Mouse (Mus musculus): ENCODE data around the gene Fndc1. TPM values are rescaled to one million over a fixed set of nuclear protein-coding genes. Genes with fewer than 3 reads are reported as not detected.

The Fndc1 gene
- total RNA-seq, 4 experiments from 2014 or later = 4.4 to 7.5 (median 5.8) TPM

DNA sequence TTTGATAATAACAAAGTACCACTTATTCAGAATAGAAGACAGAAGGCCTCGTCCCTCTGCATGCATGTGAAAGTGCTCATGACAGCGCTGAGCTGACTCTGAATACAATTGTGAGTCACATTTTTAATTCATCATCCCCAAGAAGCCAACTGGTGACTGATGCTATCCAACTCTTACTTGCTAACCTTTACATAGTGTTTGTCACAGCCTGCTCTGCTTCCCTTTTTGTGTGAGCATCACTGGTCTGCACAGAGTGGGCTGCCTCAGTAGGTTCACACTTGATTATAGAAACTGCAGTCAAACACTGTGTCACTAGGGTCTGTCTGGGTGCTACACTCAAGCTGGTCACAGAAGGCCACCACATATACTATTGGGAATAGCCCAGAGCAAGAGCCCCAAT, 10.5 kb downstream of the Fndc1 start:
- no peak for DNase-seq

DNA sequence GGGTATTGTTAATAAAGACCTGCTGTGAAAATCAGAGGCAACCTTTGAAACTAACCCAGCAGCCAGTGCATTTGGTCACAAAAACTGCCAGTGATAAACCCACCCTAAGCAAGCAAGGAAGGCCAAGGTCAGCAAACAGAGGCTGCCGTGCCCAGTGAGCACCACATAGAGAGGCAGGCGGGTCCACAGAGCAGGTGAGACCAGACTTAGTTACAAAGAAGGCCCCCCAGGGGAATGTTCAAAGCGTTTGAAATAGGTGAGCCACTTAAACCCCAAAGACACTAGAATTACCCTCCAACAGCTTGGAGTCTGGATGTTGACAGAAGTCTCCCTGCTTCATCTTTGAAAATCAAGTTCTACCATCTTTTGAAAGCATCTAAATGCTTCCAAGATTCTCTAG, 12.7 kb downstream of the Fndc1 start:
- no peak for DNase-seq

DNA sequence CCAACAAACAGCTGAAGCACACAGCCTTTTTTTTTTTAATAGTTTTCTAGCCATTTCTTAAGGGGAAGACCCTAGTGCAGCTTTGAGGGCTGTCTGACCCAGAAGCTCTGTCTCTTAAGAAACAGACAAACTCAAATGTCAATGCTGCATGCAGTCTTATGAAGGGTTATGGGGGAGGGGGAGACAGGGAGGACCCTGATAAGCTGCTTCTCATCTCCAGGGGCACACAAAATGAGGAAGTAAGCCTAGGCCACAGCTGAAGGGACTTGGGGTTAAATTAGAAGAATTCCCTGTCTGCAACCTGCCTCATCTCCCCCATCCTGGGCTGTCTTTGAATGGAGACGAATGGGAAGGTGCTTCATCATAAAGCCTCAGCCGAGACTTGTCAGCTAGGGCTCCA, 19.1 kb downstream of the Fndc1 start:
- DNase-seq = no peak

DNA sequence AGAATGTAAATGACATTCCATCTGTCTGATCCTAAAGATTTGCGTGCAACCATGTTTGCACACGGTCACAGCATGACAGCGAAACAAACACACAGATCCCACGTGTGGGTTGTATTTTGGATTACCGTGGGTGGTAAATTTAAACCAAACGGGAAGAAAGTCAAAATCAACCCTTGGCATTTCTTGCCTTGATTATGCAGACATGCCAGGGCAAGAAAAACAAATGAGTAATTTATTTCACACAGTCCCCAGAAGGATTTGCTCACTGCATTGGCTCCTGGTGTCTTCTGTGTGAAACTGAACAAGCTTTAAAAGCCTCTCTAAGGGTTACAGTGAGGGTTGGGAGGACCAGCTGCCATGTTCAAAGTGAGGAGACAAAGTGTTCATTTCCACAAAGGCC, 22.0 kb downstream of the Fndc1 start:
- DNase-seq = no peak

DNA sequence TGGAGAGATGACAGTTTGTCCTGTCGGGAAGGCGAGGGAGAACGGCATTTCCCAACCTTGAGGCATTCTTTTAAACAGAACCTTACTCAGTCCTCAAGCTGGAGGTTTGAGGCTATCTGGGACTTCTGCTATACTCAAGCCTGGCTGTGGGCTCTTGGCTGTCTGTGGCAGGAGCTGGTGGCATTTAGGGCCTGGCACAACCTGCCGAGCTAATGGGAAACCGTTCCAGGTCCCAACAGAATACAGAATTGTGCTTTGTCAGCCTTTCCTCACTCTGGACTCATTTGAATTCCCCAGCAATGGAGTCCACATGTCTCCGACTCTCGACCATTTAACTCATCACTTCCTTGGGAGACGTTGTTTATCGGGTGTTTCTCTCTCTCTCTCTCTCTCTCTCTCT, 24.6 kb downstream of the Fndc1 start:
- no peak for DNase-seq

DNA sequence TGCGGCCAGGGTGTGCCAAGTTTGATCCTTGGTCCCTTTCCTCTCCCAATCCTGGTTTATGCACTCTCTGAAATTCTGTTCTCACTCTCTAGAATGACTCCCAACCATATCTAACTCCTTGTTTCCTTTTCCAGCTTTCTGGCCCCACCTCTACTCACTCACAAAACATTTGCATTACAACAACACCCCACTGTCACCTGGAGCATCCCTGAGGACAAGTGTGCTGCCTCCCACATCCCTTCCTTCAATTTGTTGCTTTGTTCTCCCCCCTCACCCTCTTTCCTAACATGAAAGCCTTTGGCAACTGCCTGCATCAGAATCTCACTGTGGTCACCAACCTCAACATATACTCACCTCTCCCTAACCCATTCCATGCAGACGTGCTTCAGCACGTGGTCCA, 27.2 kb downstream of the Fndc1 start:
- no peak for DNase-seq

DNA sequence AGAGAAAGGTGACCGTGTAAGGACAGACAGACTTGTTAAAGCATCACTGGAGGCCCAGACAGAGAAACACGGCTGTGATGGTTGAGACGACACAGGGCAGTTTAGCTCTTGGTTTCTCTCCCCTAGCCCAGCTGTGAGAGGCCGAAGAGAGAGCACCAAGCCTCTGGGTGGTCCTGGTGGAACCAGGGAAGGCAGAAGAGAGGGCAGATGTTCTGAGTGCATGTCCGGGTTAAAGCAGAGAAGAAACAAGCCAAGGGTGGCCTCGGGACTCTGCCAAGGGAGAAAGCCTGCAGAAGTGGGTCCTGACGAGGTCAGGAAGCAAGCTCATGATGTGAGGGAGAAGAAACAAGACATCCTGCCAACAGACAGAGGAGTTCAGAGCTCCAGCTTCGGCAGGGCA, 31.5 kb downstream of the Fndc1 start:
- DNase-seq = no peak

DNA sequence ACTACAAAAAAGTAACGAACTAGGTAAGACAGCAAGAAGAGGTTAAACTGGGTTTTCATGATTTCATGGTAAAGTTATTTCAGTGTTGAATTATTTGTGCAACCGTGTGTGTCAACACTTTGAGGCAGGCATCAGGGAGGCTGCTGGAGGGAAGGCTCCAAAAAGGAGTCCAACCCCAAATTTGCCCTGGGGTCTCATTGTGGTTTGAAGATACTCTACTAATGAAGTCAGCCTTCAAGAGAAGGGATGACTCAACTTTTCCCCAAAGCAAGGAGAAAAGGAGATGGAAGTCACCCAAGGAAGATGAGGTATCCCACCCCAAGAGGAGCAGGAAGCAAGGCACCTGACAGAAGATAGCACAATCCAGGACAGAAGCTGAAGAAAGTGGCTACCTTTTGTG, 31.9 kb downstream of the Fndc1 start:
- DNase-seq = no peak

DNA sequence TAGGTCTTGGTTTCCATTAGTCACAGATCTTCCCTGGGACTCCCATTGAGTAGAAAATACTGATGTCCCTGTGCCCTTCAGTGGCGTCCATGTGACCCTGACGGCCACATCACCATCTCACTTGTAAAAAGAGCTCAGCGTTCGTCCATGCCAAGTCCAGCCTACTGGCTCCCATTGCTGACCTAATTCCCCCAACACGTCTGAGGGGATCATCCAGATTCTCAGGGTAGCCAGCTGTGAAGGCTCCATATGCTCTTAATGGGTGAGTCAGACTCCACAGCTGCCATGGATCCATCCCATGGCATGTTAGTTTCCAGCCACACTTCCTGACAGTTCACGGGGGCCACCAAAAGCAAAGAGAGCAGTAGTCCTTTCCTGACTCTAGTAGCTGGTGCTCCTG, 33.0 kb downstream of the Fndc1 start:
- no peak for DNase-seq

DNA sequence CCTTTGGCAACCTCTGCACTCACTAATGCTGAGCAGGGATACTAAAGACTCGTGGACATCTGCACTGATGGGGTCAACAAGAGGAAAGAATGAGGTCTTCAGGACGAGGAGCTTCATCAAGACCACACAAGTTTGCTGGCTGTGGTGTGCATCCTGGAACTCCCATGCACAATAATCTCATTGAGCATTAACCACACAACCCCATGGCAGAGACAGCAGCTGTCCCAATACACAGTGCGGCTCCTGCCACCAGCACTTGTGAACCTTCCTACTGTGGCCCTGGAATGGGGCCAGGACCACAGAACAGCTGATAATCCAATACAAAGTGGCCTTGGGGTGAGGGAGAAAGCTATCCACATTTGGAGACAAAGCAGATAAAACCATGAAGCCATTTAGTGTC, 36.6 kb downstream of the Fndc1 start:
- DNase-seq = no peak

DNA sequence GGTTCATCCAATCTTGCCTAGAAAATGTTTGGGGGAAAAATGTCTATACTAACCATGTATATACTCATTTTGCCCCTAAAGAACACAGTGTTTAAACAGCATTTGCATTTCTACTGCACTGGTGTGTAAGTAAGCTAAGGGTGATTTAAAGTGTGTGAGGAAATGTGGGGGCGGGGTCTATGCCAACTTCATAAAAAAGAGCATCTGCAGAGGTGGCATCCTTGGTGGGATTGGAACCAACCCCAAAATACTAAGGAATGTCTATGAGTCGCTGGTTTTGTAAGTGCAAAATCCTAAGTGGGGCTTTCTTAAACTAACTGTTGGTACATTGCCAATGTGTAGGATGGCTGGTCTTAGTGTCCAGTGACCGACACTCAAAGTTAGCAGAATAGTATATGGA, 53.0 kb downstream of the Fndc1 start:
- no peak for DNase-seq

DNA sequence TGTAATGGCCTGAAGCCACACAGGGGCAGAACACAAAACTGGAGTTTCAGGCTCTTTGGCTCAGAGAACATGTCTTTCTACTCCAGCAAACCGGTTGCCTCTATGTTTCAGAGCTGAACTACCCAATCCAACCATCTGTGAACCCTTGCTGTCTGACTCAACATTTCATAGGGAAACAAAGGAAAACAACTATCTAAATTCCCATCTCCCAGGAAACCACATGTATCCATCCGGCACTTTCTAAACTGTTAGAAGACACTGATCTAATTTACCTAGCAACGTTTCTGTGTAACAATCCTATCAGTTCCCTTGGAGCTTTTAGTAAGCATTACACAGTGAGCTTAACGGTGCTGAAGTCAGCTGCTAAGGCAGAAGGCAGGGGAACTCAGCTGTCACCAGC, 67.3 kb downstream of the Fndc1 start:
- DNase-seq = no peak

DNA sequence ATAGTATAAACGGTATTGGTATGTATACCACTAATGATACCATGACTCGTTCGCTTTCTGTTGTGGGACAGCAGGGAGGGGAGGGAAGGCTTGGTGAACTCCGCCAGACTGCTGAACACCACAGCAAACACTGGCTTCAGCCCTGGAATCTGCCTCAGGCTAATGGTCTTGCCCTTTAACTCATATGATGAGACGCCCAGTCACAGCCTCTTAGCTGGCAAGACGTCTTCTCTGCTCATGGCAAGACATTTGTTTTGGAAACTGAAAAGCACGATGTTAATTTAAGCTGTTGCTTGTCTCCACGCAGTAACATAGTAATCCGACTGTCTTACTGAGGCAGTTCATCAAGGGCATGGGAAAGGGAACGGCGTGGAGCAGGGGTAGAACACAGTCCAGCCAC, 72.1 kb downstream of the Fndc1 start:
- DNase-seq = no peak

DNA sequence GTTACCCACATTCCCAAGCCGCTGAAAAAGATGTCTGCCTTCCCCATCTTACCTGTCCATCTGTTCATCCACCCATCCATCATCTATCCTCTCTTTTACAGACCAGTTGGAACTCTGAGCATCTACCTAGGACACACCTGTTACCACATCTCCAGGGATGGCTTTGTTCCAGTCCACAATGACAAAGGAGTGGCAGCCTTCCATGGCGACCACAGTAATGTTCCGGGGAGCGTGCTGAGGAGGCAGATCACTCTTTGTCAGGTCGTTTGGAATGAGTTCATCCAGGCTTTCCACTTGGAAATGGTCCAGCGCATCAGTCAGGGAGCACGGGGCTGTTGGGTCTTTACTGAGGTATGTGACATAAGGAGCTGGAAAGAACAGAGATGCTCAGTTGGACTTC, 73.7 kb downstream of the Fndc1 start:
- DNase-seq = no peak

DNA sequence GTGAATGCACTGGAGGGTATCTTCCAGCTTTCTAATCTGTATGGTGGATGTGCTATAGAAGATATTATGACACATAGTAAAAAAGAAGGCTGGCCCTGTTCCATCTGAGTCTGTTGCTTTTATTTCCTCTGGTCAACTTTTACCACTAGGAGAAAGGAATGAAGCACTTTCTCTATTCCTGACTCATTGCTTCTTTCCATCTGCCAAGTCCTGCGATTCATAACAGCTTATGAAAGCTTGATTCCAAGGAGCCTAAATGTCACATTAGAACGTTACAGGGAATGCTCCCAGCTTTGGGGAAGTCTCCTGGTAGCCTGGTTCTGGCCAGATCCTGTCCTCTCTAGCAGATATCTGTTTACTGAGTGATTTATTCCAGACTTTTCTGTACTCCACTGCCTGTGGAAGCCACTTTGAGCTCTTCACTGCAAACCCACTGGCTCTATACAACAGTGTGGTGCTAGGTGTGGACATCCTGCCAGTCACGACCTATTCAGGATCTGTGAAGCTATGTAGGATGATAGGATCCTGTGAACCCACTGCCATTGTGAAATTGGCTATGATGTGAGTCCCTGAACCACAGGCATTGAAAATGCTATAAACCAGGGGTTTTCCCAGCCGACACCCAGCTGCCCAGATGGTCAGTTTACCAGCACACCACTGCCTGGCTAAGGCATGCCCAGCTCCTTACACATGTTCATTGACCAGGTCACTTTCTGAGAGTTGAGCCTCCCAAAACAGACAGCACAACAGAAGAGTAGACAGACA, 77.9 kb downstream of the Fndc1 start:
- no peak for DNase-seq

DNA sequence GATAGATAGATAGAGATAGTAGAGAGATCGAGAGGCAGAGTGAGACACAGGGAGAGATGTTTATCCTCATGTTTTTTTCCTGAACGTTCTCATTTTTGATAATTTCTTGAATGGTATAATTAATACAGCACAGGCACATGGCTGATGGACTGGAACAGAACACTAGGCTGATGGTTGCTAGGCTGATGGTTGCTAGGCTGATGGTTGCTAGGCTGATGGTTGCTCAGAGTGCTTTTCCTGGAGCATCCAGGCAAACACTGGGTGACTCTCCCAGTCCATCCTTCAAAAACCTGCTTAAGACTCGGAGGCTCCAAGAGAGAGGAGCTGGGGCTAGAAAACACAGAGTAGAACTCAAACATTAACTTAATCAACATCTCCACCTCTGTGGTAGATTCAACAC, 80.3 kb downstream of the Fndc1 start:
- DNase-seq = no peak

DNA sequence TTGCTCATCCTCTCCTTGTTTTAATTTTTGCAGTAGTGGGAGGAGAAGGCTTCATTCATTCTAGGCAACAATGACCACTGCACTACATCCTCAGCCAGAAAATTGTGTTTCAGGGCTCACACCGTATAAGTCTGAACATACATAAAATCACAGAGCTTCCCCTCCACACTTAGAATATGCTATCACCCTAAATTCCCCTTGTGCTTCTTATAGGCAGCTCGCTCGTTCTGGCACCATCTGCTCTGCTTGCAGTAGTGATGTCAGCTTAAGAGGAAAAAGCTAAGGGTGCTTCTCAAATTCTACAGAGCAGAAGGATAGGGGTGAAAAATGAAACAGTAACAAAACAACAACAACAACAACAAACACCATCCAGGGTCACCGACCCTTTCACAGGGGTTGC, 82.1 kb downstream of the Fndc1 start:
- DNase-seq = no peak

DNA sequence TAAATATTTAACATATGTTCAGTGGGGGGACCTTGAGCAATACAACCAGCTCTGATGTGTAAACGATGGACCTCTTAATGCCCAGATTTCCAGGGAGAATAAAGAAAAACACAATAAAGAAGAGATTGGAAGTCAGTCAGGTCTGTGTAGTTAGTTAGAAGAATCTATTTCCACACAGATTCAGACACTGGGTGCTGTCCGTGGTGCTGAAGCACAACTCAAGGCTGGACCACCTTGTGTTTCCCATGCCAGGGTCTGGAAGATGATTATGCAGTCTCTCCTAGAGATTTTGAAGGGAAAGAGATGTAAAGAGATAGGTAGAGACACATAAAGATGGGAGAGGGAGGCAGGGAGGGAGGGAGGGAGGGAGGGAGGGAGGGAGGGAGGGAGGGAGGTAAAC, 86.1 kb downstream of the Fndc1 start:
- no peak for DNase-seq

DNA sequence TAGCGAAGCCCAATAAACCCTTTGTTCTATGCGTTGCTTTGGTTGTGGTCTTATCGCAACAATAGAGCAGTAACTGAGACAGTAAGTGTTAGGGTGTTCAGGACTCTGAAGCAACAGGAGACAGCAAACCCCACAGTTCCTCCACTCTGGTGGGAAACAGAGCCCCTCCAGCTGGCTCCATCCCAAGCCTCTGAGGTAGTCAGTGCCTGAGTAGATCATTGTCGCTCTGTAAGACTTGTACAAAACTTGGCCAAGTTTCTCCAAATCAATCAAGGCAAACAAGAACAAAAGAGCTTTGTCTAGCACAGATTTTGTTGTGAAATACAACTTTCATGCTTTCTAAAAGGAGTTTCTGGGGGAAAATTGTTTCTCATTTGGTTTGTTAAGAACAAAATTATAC, 104.1 kb downstream of the Fndc1 start:
- DNase-seq = no peak

DNA sequence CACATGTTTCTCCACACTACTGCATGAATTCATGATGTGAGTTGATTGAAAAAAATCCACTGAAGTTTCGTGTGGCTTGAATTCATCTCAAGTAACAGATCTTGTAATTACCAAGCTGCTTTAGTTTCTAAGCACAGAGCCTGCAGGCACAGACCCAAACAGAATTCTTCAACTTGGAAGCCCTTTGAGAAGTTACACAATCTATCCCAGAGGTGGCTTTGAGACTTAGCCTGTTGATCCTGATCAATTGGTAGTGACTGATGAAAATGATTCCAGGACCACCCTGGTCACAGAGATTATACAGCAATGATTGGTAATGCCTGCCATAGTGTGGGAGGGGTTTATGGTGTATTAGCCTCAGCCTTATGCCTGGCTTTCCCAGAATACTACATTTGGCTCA, 108.2 kb downstream of the Fndc1 start:
- DNase-seq = no peak

DNA sequence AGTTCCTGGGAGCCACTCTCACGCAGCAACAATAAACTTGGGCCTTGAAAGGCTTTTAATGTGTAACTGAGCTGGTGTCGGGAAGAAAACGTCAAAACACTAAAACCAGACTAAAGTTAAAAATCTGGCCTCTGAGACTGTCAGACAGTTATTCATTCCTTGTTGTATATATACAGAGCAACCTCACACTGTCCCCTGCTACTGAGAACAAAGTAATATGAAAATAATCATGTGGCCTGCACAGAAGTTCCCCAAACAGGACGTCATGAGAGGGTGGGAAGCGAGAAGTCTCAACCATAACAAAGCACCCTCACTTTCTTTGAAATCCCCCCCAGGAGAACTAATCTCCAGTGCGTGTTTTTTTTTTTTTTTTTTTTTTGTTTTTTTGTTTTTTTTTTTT, 109.2 kb downstream of the Fndc1 start:
- no peak for DNase-seq

DNA sequence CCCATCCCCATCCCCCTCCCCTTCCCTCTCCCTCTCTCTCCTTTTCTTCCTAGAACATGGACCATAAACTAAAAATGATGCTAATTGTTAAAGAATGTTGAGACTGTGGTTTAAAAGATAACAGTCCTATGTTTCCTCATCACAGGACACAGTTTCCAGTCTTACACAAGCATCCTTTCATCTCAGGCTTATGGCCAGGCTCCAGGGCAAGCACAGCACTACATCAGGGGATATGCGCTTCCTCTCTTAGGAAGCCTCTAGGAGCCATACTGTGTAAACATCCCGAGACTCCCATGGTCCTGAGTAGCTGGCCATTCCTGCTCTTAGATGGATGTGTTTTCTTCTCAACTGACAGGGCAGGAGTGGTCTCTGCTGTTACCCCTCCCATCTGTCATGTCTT, 114.1 kb downstream of the Fndc1 start:
- DNase-seq = no peak

DNA sequence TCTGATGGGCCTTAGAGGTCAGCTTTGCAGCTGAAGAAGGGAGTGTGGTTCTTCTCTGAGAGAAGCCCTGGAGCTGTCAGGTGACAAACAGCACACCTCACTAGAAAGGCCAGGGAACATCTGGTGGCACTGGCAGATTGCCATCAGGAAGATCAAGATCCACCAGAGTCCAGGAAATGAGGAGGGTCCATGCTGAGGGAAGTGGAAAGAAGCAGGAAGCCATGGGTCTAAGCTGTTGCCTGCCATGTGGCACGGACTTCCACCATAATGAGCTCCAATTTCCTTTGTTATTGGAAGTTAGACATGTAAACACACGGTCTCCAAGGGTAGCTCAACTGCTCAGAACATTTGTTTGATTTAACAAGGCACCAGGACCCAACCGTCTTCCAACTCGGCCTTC, 120.0 kb downstream of the Fndc1 start:
- no peak for DNase-seq

DNA sequence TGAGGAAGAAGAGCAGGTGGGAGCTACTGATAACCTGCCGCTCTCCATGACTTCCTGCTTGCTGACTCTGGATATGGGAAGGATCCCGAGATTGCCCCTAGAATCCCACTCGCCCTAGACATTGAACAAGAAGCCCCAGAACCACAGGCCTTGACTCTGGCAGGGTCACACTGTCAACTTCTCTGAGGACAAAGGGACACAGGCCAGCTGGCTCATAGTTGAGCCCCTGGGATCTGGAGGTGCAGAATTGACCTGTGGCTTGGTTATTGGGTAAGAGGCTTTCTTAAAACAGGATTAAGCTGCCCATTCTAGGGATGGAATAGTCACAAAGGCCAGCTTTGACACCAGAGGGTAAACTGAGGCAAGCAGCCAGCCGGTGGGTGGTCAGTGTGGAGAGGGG, 136.8 kb downstream of the Fndc1 start:
- DNase-seq = no peak
